Mouse (Mus musculus): Measurements from ENCODE around the gene Mfsd12. TPM values are rescaled to one million over a fixed set of nuclear protein-coding genes. Genes with fewer than 3 reads are reported as not detected.

Gene Mfsd12
- total and polyA plus RNA-seq, 3 experiments: 22.5 to 29.0 TPM; not detected in 1

- Histone ChIP-seq H3K36me3 (ENCODE audit: control insufficient read depth in 1 of 2, insufficient read depth in 2 of 2, low read length in 2 of 2) (peaks cover 0 to 3% of the 10 kb centered on the region in 2 experiments; a peak in 2 of 4 replicates), H3K4me3 (ENCODE audit: control insufficient read depth in 1 of 2, insufficient read depth in 1 of 2, low read depth in 2 of 2, low read length in 2 of 2) (no peak overlapping the region), H3K9me3 (replicated peaks; ENCODE audit: insufficient read depth, low read length) (no peaks in the 10 kb centered on the region), H3K9ac (ENCODE audit: control insufficient read depth, low read depth, low read length, poor library complexity, severe bottlenecking) (no peak overlapping the region), H3K4me1 (ENCODE audit: control insufficient read depth in 1 of 2, insufficient read depth in 2 of 2, low read length in 2 of 2) (peaks cover 11 to 13% of the 10 kb centered on the region in 2 experiments; a peak in 3 of 4 replicates), H3K79me2 (ENCODE audit: control insufficient read depth, insufficient read depth, low read length, poor library complexity) (peaks cover 4% of the 10 kb centered on the region; the same call in 1 of the 2 replicates), H3K27me3 (ENCODE audit: control insufficient read depth in 1 of 2, insufficient read depth in 2 of 2, low read length in 2 of 2) (no peaks in the 10 kb centered on the region), H3K27ac (ENCODE audit: control insufficient read depth, low read depth, low read length) (no peak overlapping the region)
- DNase-seq (ENCODE audit: low read depth, low spot score): no peak
- TF ChIP-seq TAL1 (IDR thresholded peaks at IDR 0.05; ENCODE audit: low read length): no peak
Measured at GRCm38 (mm10) chr10:81346453-81347067, 10.7 kb upstream of the Mfsd12 start.

GRCm38 (mm10) chr10:81349146-81349545 is 8.1 kb upstream of the Mfsd12 start:
- no peak for TF ChIP-seq CHD2 (IDR thresholded peaks at IDR 0.05; ENCODE audit: low read length)
- no peak for TF ChIP-seq CTCF (IDR thresholded peaks at IDR 0.05 in 2 of 3, conservative IDR thresholded peaks at IDR 0.05 in 1 of 3; ENCODE audit: control insufficient read depth in 1 of 3, insufficient read depth in 1 of 3, low read depth in 2 of 3, low read length in 3 of 3, poor library complexity in 1 of 3, severe bottlenecking in 1 of 3)
- no peak for TF ChIP-seq USF2 (IDR thresholded peaks at IDR 0.05; ENCODE audit: borderline replicate concordance in 1 of 2, insufficient read depth in 1 of 2, low read depth in 1 of 2, low read length in 2 of 2)
- no peak for TF ChIP-seq RAD21 (IDR thresholded peaks at IDR 0.05; ENCODE audit: low read depth, low read length)
- no peak for TF ChIP-seq TBP (IDR thresholded peaks at IDR 0.05; ENCODE audit: low read depth, low read length)
- TF ChIP-seq JUND (IDR thresholded peaks at IDR 0.05; ENCODE audit: low read depth, low read length): no peak
- TF ChIP-seq BHLHE40 (IDR thresholded peaks at IDR 0.05; ENCODE audit: borderline replicate concordance, low read depth, low read length): no peak
- no peak for TF ChIP-seq KAT2A (conservative IDR thresholded peaks at IDR 0.05; ENCODE audit: low read depth, low read length)
- TF ChIP-seq MEF2A (IDR thresholded peaks at IDR 0.05; ENCODE audit: extremely low read depth, insufficient replicate concordance, low read depth, low read length, poor library complexity, severe bottlenecking): no peak
- no peak for TF ChIP-seq ETS1 (IDR thresholded peaks at IDR 0.05; ENCODE audit: low read depth, low read length)
- no peak for TF ChIP-seq NRF1 (IDR thresholded peaks at IDR 0.05; ENCODE audit: insufficient read depth, low read depth, low read length, poor library complexity, severe bottlenecking)
- Histone ChIP-seq H3K27me3 (ENCODE audit: control insufficient read depth in 1 of 2, insufficient read depth in 2 of 2, low read length in 2 of 2) (no peaks in the 10 kb centered on the region), H3K27ac (ENCODE audit: control insufficient read depth, low read depth, low read length) (no peak overlapping the region)

DNA sequence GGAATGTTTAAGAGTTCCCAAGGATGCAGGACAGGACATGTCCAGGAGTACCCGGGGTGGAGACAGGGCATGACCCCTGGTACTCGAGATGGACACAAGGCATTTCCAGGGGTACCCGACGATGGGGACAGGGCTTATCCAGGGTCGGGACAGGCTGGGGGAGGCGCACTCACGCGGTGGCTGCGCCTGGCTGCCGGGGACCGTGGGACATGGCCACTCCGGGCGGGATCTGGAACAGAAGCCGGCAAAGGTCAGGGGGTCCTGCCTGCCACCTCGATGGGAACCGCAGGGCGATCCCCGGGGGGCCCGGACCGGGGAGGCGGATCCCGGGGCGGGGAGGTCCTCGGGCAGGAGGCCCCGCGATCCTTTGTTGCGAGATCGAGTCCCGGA is 7.3 kb upstream of the Mfsd12 start:
- Histone ChIP-seq H3K4me3 (ENCODE audit: control insufficient read depth in 1 of 2, insufficient read depth in 1 of 2, low read depth in 2 of 2, low read length in 2 of 2) (peak overlapping the region; percentile 81 to 94), H3K27ac (ENCODE audit: control insufficient read depth, low read depth, low read length) (peak overlapping the region; percentile 56), H3K9ac (ENCODE audit: control insufficient read depth, low read depth, low read length, poor library complexity, severe bottlenecking) (peak overlapping the region; percentile 84), H3K27me3 (ENCODE audit: control insufficient read depth in 1 of 2, insufficient read depth in 2 of 2, low read length in 2 of 2) (no peaks in the 10 kb centered on the region), H3K4me1 (ENCODE audit: control insufficient read depth in 1 of 2, insufficient read depth in 2 of 2, low read length in 2 of 2) (peaks cover 10 to 14% of the 10 kb centered on the region in 2 experiments; a peak in 3 of 4 replicates), H3K9me3 (replicated peaks; ENCODE audit: insufficient read depth, low read length) (no peaks in the 10 kb centered on the region), H3K79me2 (ENCODE audit: control insufficient read depth, insufficient read depth, low read length, poor library complexity) (peaks cover 4% of the 10 kb centered on the region; the same call in 1 of the 2 replicates), H3K36me3 (ENCODE audit: control insufficient read depth in 1 of 2, insufficient read depth in 2 of 2, low read length in 2 of 2) (peaks cover 0 to 12% of the 10 kb centered on the region in 2 experiments; a peak in 2 of 4 replicates)
- DNase-seq (ENCODE audit: low read depth, low spot score): no peak
- TF ChIP-seq NRF1 (IDR thresholded peaks at IDR 0.05; ENCODE audit: insufficient read depth, low read depth, low read length, poor library complexity, severe bottlenecking): no peak
- TF ChIP-seq CHD1 (IDR thresholded peaks at IDR 0.05; ENCODE audit: low read depth, low read length): no peak
- no peak for TF ChIP-seq POLR2AphosphoS5 (IDR thresholded peaks at IDR 0.05; ENCODE audit: borderline replicate concordance, low read depth, low read length)
- no peak for TF ChIP-seq USF1 (IDR thresholded peaks at IDR 0.05; ENCODE audit: low read depth, low read length)
- 0 out of 2 replicates have a peak, but pooled peaks have one; percentile 26 for TF ChIP-seq UBTF (IDR thresholded peaks at IDR 0.05; ENCODE audit: borderline replicate concordance, insufficient read depth, low read depth, low read length)
- TF ChIP-seq MEF2A (IDR thresholded peaks at IDR 0.05; ENCODE audit: extremely low read depth, insufficient replicate concordance, low read depth, low read length, poor library complexity, severe bottlenecking): no peak
- no peak for TF ChIP-seq ZNF384 (IDR thresholded peaks at IDR 0.05; ENCODE audit: low read depth, low read length)
- TF ChIP-seq MAZ (IDR thresholded peaks at IDR 0.05; ENCODE audit: low read depth, low read length): no peak
- TF ChIP-seq TCF12 (IDR thresholded peaks at IDR 0.05; ENCODE audit: low read depth, low read length): no peak
- TF ChIP-seq POLR2A (IDR thresholded peaks at IDR 0.05; ENCODE audit: control insufficient read depth in 1 of 2, insufficient read depth in 1 of 2, low read depth in 1 of 2, low read length in 2 of 2, poor library complexity in 1 of 2): 0 out of 4 replicates have a peak, but pooled peaks of 1 of the 2 experiments have one; percentile 12
- no peak for TF ChIP-seq CTCF (IDR thresholded peaks at IDR 0.05 in 2 of 3, conservative IDR thresholded peaks at IDR 0.05 in 1 of 3; ENCODE audit: control insufficient read depth in 1 of 3, insufficient read depth in 1 of 3, low read depth in 2 of 3, low read length in 3 of 3, poor library complexity in 1 of 3, severe bottlenecking in 1 of 3)
- TF ChIP-seq ZMIZ1 (IDR thresholded peaks at IDR 0.05; ENCODE audit: low read depth, low read length): no peak

More at GRCm38 (mm10) chr10:81349146-81349545, 8.1 kb upstream of the Mfsd12 start:
- H3K9me3 ChIP-seq (replicated peaks; ENCODE audit: insufficient read depth, low read length): no peaks in the 10 kb centered on the region
- peak overlapping the region; percentile 84 for H3K9ac ChIP-seq (ENCODE audit: control insufficient read depth, low read depth, low read length, poor library complexity, severe bottlenecking)
- peak overlapping the region; percentile 81 to 94 for H3K4me3 ChIP-seq (ENCODE audit: control insufficient read depth in 1 of 2, insufficient read depth in 1 of 2, low read depth in 2 of 2, low read length in 2 of 2)
- H3K79me2 ChIP-seq (ENCODE audit: control insufficient read depth, insufficient read depth, low read length, poor library complexity): peaks cover 4% of the 10 kb centered on the region; the same call in 1 of the 2 replicates
- peaks cover 16 to 19% of the 10 kb centered on the region in 2 experiments for H3K4me1 ChIP-seq (ENCODE audit: control insufficient read depth in 1 of 2, insufficient read depth in 2 of 2, low read length in 2 of 2)
- peaks cover 0 to 10% of the 10 kb centered on the region in 2 experiments; a peak in 2 of 4 replicates for H3K36me3 ChIP-seq (ENCODE audit: control insufficient read depth in 1 of 2, insufficient read depth in 2 of 2, low read length in 2 of 2)
- DNase-seq (ENCODE audit: low read depth, low spot score): peak; percentile 76

Data from MEL (cell line).